Mouse (Mus musculus) brain, embryonic 14.5 days (tissue): ENCODE measurements around the gene Rtl8a. TPM values are rescaled to one million over a fixed set of nuclear protein-coding genes. Genes with fewer than 3 reads are reported as not detected.
A peak's percentile ranks its signal among the peaks of the same experiment; 100 is the strongest.
"Not testable (repeated sequence)": the region's sequence is repeated elsewhere in the genome, so short reads cannot be mapped to it uniquely, and the experiment has no call there.

Experiments used
- DNase-seq: peaks from one replicate; pipeline ENCODE4 v3.0.0-alpha.2; 2011; ENCODE audit warnings: low read depth
- CTCF ChIP-seq: fragments of 200-500 bp; IDR thresholded peaks from 2 replicates; pipeline ENCODE4 v1.5.1; 2012; ENCODE audit warnings: inconsistent platforms, mild to moderate bottlenecking, moderate library complexity, borderline replicate concordance; ENCODE audit not compliant: insufficient read depth, insufficient read length; ENCODE audit errors: extremely low read depth
- POLR2A ChIP-seq: fragments of 200-500 bp; IDR thresholded peaks from 2 replicates; pipeline ENCODE4 v1.6.1; 2012; ENCODE audit warnings: mild to moderate bottlenecking, inconsistent platforms, borderline replicate concordance; ENCODE audit not compliant: poor library complexity, insufficient read depth, insufficient read length, severe bottlenecking; ENCODE audit errors: extremely low read depth
- polyA plus RNA-seq: library from polyadenylated mRNA; depleted of rRNA; stranded (reverse); fragments of >200 nt; gene quantifications from 2 replicates; pipeline ENCODE4 v1.2.3, GENCODE M21; 2012; rRNA removed

Gene Rtl8a
- polyA plus RNA-seq, 1 experiment = 286 TPM

DNA sequence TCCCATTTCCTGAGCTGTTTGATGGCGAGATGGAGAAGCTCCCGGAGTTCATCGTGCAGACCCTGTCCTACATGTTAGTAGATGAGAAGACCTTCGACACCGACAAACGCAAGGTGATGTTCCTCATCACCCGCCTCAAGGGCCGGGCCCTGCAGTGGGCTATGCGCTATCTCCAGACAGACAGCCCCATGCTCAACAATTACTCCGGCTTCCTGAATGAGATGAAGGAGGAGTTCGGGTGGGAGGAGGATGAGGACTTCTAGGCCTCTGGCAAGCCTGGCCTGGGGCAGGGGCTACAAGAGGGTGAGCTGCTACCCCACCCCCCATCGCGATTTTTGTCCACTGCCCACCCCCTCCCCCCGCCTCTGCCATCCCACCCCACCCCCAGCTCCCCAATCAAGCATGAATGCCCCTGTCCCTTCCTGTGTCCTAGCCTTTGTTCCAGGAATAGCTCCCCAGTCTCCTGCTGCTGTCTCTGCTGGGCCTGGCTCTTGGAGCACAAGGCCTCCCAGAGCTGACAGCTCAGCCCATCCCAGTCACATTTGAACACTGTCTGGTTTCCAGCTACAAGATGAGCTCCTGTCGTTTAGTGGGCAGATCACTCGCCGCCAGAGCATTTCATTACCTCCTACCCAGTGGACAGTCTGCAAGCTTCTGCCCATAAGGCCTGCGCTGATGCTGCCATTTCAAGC is 35.2 kb downstream of the Rtl8a start:
- TF ChIP-seq POLR2A = no peak
- no peak for TF ChIP-seq CTCF
- peak; percentile 48 for DNase-seq

DNA sequence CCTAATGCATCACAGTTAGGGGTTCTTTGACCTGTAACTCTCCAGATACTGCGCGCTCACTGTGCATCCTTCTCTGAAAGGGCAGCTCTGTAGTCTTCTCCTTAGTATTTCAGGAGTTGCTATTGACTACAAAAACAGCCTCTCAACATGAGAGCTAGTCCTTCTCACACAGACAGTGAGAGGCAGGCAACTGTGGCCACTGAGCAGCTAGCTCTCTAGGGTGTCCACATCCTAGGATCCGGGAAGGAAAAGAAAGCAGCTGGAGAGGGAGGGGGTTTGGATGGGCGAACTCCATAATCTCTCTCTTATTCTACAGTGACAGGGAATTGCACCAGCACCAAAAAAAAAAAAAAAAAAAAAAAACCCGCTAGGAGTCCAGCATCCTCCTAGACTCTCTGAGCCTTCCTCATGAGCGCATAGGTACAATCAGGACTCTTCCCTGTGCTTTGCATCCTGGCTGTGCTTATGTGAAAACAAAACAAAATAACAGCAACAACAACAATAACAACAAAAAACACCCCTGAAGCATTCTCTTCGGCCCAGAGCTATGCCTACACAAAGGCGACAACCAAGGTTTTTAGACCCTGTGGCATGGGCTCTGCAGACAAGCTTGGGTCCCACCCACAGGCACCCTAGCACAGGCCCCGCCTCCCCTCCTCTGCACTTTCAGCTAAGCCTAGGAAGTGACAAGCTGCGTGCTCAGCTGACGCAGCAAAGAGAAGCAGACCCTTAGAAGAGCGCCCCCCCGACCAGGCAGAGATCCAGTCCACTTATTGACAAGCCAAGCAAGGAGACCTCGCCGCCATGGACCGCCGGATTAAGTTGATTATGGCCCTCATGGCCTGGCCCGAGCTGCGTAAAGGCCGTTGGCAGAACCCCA is 36.0 kb downstream of the Rtl8a start, which contains the start of gene Rtl8c:
Gene Rtl8c (plus strand): TSS at position 791 of the 880 bp plus-strand sequence.
- peak; percentile 54; the same call in 1 of the 2 replicates for TF ChIP-seq POLR2A
- no peak for TF ChIP-seq CTCF
- peak; percentile 93 for DNase-seq

DNA sequence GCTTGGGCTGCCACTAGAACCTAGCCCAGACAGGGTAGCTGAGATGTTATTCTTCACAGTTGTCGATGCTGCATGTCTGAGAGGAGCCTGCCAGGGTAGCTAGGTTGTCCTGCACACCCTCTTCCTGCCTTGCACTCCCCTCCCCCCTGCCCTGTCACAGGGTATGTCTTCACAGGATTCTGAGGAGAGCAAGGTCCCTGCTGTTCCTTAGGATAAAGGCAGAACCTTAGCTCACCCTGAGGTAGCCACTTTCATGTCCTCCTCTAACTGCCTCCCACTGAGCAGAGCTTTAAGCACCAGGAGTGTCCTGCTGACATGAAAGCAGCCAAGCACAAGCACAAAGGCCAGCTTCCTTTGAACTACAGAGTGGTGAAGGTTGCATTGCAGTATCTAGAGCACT is 37.3 kb downstream of the Rtl8a start:
- DNase-seq = not testable (repeated sequence)

DNA sequence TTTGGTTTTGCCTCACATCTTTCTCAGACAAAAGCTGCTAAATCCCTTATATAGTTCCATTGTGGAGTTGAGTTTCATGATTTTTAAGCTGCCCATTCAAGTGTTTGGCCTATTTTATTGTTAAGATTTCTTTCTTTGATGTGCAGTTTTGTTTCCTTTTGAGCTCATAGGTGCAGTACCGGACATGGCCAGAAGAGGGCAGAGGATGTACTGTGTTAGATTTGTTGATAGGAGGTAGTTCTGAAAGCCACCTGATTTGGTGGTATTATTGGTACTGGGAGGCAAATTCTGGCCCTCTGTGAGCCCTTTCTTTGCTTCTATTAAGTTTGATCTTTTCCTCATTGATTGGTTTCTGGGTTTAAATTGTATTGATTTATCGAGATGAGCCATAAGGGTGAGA is 43.5 kb downstream of the Rtl8a start:
- not testable (repeated sequence) for DNase-seq

Other genes starting within 250 kb of the Rtl8a start
- gene Etd, start 208.8 kb downstream of the Rtl8a start, polyA plus RNA-seq = not detected in 2 replicates
- 146 and 171 TPM in 2 replicates for gene Rtl8c, start 35.6 kb downstream of the Rtl8a start, polyA plus RNA-seq
- gene Gm14597, start 34.7 kb downstream of the Rtl8a start, polyA plus RNA-seq = 0.25 TPM in 1 of 2 replicates, not detected in the other
- gene Rtl8b, start 26.7 kb upstream of the Rtl8a start, polyA plus RNA-seq = 347 and 365 TPM in 2 replicates
- 0.08 and 0.09 TPM in 2 replicates for gene 4930502E18Rik, start 81.1 kb upstream of the Rtl8a start, polyA plus RNA-seq
- not detected in 2 replicates for gene 1700013H16Rik, start 114.1 kb upstream of the Rtl8a start, polyA plus RNA-seq
- 0.06 and 0.07 TPM in 2 replicates for gene Zfp36l3, start 132.7 kb upstream of the Rtl8a start, polyA plus RNA-seq
- 0.37 and 0.57 TPM in 2 replicates for gene Xlr, start 154.0 kb upstream of the Rtl8a start, polyA plus RNA-seq